Mouse (Mus musculus) cerebellum, adult 2 months (tissue): ENCODE data around the gene Defb25. TPM values are rescaled to one million over a fixed set of nuclear protein-coding genes. Genes with fewer than 3 reads are reported as not detected.

Experiments used
- DNase-seq, 2 experiments: peaks; one replicate each; pipeline ENCODE4 v3.0.0; 2021
- H3K27ac ChIP-seq: fragments of 200-500 bp; 2 replicates; pipeline ENCODE4 v1.5.1; 2012; ENCODE audit warnings: low read length, control low read depth, inconsistent platforms; ENCODE audit not compliant: insufficient read depth
- H3K27me3 ChIP-seq: fragments of 200-500 bp; 2 replicates; pipeline ENCODE4 v1.6.1; 2012; ENCODE audit warnings: inconsistent platforms, mild to moderate bottlenecking, low read length, moderate library complexity; ENCODE audit not compliant: control insufficient read depth, insufficient read depth
- H3K4me1 ChIP-seq: fragments of 200-500 bp; 2 replicates; pipeline ENCODE4 v1.6.1; 2011; ENCODE audit warnings: low read length; ENCODE audit not compliant: control insufficient read depth, insufficient read depth
- H3K4me3 ChIP-seq: fragments of 200-500 bp; replicated peaks from 2 replicates; pipeline ENCODE3; 2011; ENCODE audit warnings: mild to moderate bottlenecking, low read depth, low read length, control low read depth; ENCODE audit not compliant: insufficient read depth
- CTCF ChIP-seq: fragments of 200-500 bp; IDR thresholded peaks from 2 replicates; pipeline ENCODE4 v1.5.1; 2011; ENCODE audit warnings: low read depth, mild to moderate bottlenecking, control low read depth, low read length, moderate library complexity, borderline replicate concordance; ENCODE audit not compliant: insufficient read depth
- POLR2A ChIP-seq: fragments of 200-500 bp; IDR thresholded peaks from 2 replicates; pipeline ENCODE4 v1.6.1; 2011; ENCODE audit warnings: low read length, control low read depth, borderline replicate concordance; ENCODE audit not compliant: insufficient read depth
- WGBS: fragments of 180-500 bp; shearing (Covaris S2); methylation state at CpG from one replicate; pipeline ENCODE4 v1.1.7; 2018; 5-methylcytosine and 5-hydroxymethylcytosine counted together
- polyA plus RNA-seq: library from polyadenylated mRNA; depleted of rRNA; stranded (reverse); fragments of >200 nt; gene quantifications from 2 replicates; pipeline ENCODE4 v1.2.3, GENCODE M21; 2012

Defb25 gene
- polyA plus RNA-seq, 1 experiment = not detected

- Histone ChIP-seq H3K27me3 (peaks cover 3% of the 10 kb centered on the region; the same call in 1 of the 2 replicates), H3K4me3 (no peak overlapping the region), H3K27ac (no peak overlapping the region), H3K4me1 (no peaks in the 10 kb centered on the region)
- no peak for DNase-seq
- WGBS = 4% methylated on average over 1 of the region's 1 CpGs
- TF ChIP-seq POLR2A (no peak), CTCF (no peak)
Observed at GRCm38 (mm10) chr2:152625256-152625655, 2.4 kb upstream of the Defb25 start.

- peaks cover 3% of the 10 kb centered on the region; the same call in 1 of the 2 replicates for H3K27me3 ChIP-seq
- H3K4me3 ChIP-seq = no peak overlapping the region
- no peak for TF ChIP-seq CTCF
- TF ChIP-seq POLR2A = no peak
- DNase-seq = no peak
- no peak overlapping the region for H3K27ac ChIP-seq
- H3K4me1 ChIP-seq = no peaks in the 10 kb centered on the region
- WGBS = 83% methylated on average over 2 of the region's 2 CpGs
Observed at GRCm38 (mm10) chr2:152624566-152624965, 1.7 kb upstream of the Defb25 start.

GRCm38 (mm10) chr2:152622151-152622550 is 702 bp downstream of the Defb25 start:
- DNase-seq = no peak
- no peak overlapping the region for H3K27ac ChIP-seq
- TF ChIP-seq POLR2A = no peak
- no peak for TF ChIP-seq CTCF
- H3K4me3 ChIP-seq = no peak overlapping the region
- WGBS = 86% methylated on average over 13 of the region's 13 CpGs
- peaks cover 2% of the 10 kb centered on the region; the same call in 1 of the 2 replicates for H3K27me3 ChIP-seq
- no peaks in the 10 kb centered on the region for H3K4me1 ChIP-seq

GRCm38 (mm10) chr2:152620367-152621134 is 2.3 kb downstream of the Defb25 start:
- no peaks in the 10 kb centered on the region for H3K27me3 ChIP-seq
- no peak for TF ChIP-seq CTCF
- DNase-seq = no peak
- H3K4me1 ChIP-seq = no peaks in the 10 kb centered on the region
- H3K4me3 ChIP-seq = no peak overlapping the region
- no peak overlapping the region for H3K27ac ChIP-seq
- 47% methylated on average over 9 of the region's 9 CpGs for WGBS

GRCm38 (mm10) chr2:152617374-152617773 is 5.5 kb downstream of the Defb25 start:
- Histone ChIP-seq H3K27me3 (no peaks in the 10 kb centered on the region), H3K4me1 (no peaks in the 10 kb centered on the region), H3K4me3 (no peak overlapping the region), H3K27ac (no peak overlapping the region)
- TF ChIP-seq CTCF (peak; percentile 14; the same call in 1 of the 2 replicates), POLR2A (no peak)
- 61% methylated on average over 5 of the region's 5 CpGs for WGBS
- no peak for DNase-seq

GRCm38 (mm10) chr2:152616470-152616869 is 6.4 kb downstream of the Defb25 start:
- WGBS = 79% methylated on average over 6 of the region's 6 CpGs
- no peaks in the 10 kb centered on the region for H3K4me1 ChIP-seq
- no peak for DNase-seq
- no peak for TF ChIP-seq CTCF
- no peaks in the 10 kb centered on the region for H3K27me3 ChIP-seq
- no peak overlapping the region for H3K27ac ChIP-seq
- no peak overlapping the region for H3K4me3 ChIP-seq

GRCm38 (mm10) chr2:152615563-152615962 is 7.3 kb downstream of the Defb25 start:
- Histone ChIP-seq H3K4me1 (no peaks in the 10 kb centered on the region), H3K27ac (no peak overlapping the region), H3K4me3 (no peak overlapping the region), H3K27me3 (no peaks in the 10 kb centered on the region)
- no peak for TF ChIP-seq POLR2A
- TF ChIP-seq CTCF = peak; percentile 60
- peak in 1 of 2 experiments; percentile 18 for DNase-seq
- WGBS = 9% methylated on average over 7 of the region's 7 CpGs

GRCm38 (mm10) chr2:152612193-152612592 is 10.7 kb downstream of the Defb25 start:
- Histone ChIP-seq H3K4me1 (no peaks in the 10 kb centered on the region), H3K27ac (no peak overlapping the region), H3K4me3 (no peak overlapping the region), H3K27me3 (no peaks in the 10 kb centered on the region)
- TF ChIP-seq POLR2A (no peak), CTCF (no peak)
- WGBS = 44% methylated on average over 8 of the region's 8 CpGs
- DNase-seq = no peak
